Mouse (Mus musculus): Measurements from ENCODE around the gene Srrm1. TPM values are rescaled to one million over a fixed set of nuclear protein-coding genes. Genes with fewer than 3 reads are reported as not detected.
A peak's percentile ranks its signal among the peaks of the same experiment; 100 is the strongest.

The Srrm1 gene
- polyA plus RNA-seq, 1 experiment from 2014 or later: 240 TPM

GRCm38 (mm10) chr4:135337376-135337942 is 15.7 kb downstream of the Srrm1 start:
- Histone ChIP-seq H3K27ac (replicated peaks) (no peak overlapping the region), H3K4me3 (no peak overlapping the region), H3K27me3 (replicated peaks; ENCODE audit: low read depth, poor library complexity, severe bottlenecking) (no peaks in the 10 kb centered on the region), H3K36me3 (replicated peaks) (peaks cover 100% of the 10 kb centered on the region), H3K9me3 (no peaks in the 10 kb centered on the region), H3K4me1 (no peaks in the 10 kb centered on the region)
- WGBS: 67% methylated on average over 14 of the region's 14 CpGs
- no peak for DNase-seq (ENCODE audit: low spot score)

- 93% methylated on average over 3 of the region's 3 CpGs for WGBS
- H3K27ac ChIP-seq (replicated peaks): no peak overlapping the region
- no peak overlapping the region for H3K4me3 ChIP-seq
- no peak for DNase-seq (ENCODE audit: low spot score)
- no peaks in the 10 kb centered on the region for H3K4me1 ChIP-seq
- no peaks in the 10 kb centered on the region for H3K27me3 ChIP-seq (replicated peaks; ENCODE audit: low read depth, poor library complexity, severe bottlenecking)
- H3K9me3 ChIP-seq: no peaks in the 10 kb centered on the region
- H3K36me3 ChIP-seq (replicated peaks): peaks cover 100% of the 10 kb centered on the region
These were observed 17.1 kb downstream of the Srrm1 start for GRCm38 (mm10) chr4:135336023-135336357.

- 95% methylated on average over 9 of the region's 9 CpGs for WGBS
- H3K27ac ChIP-seq (replicated peaks): no peak overlapping the region
- H3K27me3 ChIP-seq (replicated peaks; ENCODE audit: low read depth, poor library complexity, severe bottlenecking): no peaks in the 10 kb centered on the region
- no peak for DNase-seq (ENCODE audit: low spot score)
- H3K36me3 ChIP-seq (replicated peaks): peaks cover 100% of the 10 kb centered on the region
- no peaks in the 10 kb centered on the region for H3K4me1 ChIP-seq
- H3K4me3 ChIP-seq: no peak overlapping the region
- no peaks in the 10 kb centered on the region for H3K9me3 ChIP-seq
These were observed 17.6 kb downstream of the Srrm1 start for GRCm38 (mm10) chr4:135335327-135336022.

DNA sequence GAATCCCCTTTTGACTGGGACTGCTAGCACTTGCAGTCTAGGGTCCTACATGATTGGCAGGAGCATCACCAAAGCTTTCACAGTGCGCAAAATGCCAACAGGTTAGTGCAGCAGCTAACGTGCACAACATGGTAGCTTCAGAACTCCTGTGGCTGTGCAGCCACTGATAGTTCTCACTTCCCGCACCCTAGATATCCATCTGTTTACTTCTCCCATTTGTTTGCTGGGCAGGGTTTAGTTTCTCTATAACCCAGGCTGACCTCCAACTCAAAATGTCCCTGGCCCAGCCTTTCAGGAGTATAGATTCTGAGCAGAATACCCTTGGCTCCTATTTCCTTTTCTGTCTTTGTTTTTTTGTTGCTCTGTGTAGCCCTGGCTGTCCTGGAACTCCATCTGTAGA is 26.7 kb downstream of the Srrm1 start:
- Histone ChIP-seq H3K4me3 (no peak overlapping the region), H3K36me3 (replicated peaks) (peaks cover 100% of the 10 kb centered on the region)
- 89% methylated on average over 3 of the region's 3 CpGs for WGBS

DNA sequence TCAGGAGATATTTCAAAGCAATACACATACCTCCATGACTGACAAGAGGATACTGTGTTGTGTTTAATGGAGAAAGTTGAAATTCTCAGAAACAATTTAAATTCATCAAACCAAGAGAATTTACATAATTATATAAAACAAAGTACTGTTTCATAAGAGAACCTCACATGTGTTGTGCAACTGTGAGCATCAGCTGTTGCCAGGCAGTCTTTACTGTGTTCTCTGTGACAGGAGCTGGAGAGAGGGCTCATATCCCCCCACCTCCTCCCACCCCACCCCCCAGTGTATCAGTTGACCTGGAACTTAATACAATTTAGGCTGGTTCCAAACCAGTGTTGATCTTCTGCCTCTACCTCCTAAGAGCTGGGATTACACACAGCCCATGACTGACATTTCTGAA is 27.1 kb downstream of the Srrm1 start:
- no peaks in the 10 kb centered on the region for H3K4me1 ChIP-seq
- H3K36me3 ChIP-seq (replicated peaks): peaks cover 100% of the 10 kb centered on the region
- no peak for DNase-seq (ENCODE audit: low spot score)

More for the DNA sequence above, 26.7 kb downstream of the Srrm1 start:
- no peaks in the 10 kb centered on the region for H3K9me3 ChIP-seq
- DNase-seq (ENCODE audit: low spot score): no peak
- H3K27me3 ChIP-seq (replicated peaks; ENCODE audit: low read depth, poor library complexity, severe bottlenecking): no peaks in the 10 kb centered on the region
- H3K27ac ChIP-seq (replicated peaks): no peak overlapping the region
- no peaks in the 10 kb centered on the region for H3K4me1 ChIP-seq

GRCm38 (mm10) chr4:135323021-135323420 is 30.1 kb downstream of the Srrm1 start:
- H3K36me3 ChIP-seq (replicated peaks): peaks cover 100% of the 10 kb centered on the region
- H3K4me3 ChIP-seq: no peak overlapping the region
- DNase-seq (ENCODE audit: low spot score): no peak
- H3K27ac ChIP-seq (replicated peaks): no peak overlapping the region
- H3K4me1 ChIP-seq: no peaks in the 10 kb centered on the region
- no peaks in the 10 kb centered on the region for H3K27me3 ChIP-seq (replicated peaks; ENCODE audit: low read depth, poor library complexity, severe bottlenecking)
- 91% methylated on average over 8 of the region's 8 CpGs for WGBS
- H3K9me3 ChIP-seq: no peaks in the 10 kb centered on the region

More for the DNA sequence above, 27.1 kb downstream of the Srrm1 start:
- H3K27me3 ChIP-seq (replicated peaks; ENCODE audit: low read depth, poor library complexity, severe bottlenecking): no peaks in the 10 kb centered on the region
- H3K9me3 ChIP-seq: no peaks in the 10 kb centered on the region
- H3K4me3 ChIP-seq: no peak overlapping the region
- H3K27ac ChIP-seq (replicated peaks): no peak overlapping the region

GRCm38 (mm10) chr4:135317966-135318365 is 35.2 kb downstream of the Srrm1 start:
- Histone ChIP-seq H3K4me3 (no peak overlapping the region), H3K27me3 (replicated peaks; ENCODE audit: low read depth, poor library complexity, severe bottlenecking) (no peaks in the 10 kb centered on the region), H3K36me3 (replicated peaks) (peaks cover 89% of the 10 kb centered on the region), H3K9me3 (peaks cover 10% of the 10 kb centered on the region; the same call in 1 of the 2 replicates), H3K27ac (replicated peaks) (no peak overlapping the region), H3K4me1 (peaks cover 9% of the 10 kb centered on the region)
- DNase-seq (ENCODE audit: low spot score): peak; percentile 81
- 23% methylated on average over 2 of the region's 2 CpGs for WGBS

DNA sequence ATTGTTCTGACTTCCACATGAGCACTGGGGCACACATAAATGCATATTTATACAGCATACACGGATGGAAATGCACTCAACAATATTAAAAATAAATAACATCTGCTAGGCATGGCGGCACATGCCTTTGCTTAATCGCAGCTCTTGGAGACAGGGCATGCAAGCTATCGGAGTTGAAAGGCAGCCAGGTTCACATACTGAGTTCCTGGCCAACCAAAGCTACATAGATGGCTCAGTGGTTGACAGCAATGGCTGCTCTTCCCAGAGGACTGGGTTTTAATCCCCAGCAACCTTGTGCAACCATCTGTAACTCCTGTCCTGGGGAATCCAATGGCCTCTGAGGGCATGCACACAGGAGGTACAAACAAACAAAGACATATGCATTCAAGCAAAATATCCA is 35.6 kb downstream of the Srrm1 start:
- 95% methylated on average over 4 of the region's 4 CpGs for WGBS
- Histone ChIP-seq H3K4me1 (peaks cover 13% of the 10 kb centered on the region), H3K36me3 (replicated peaks) (peaks cover 85% of the 10 kb centered on the region), H3K4me3 (no peak overlapping the region), H3K27me3 (replicated peaks; ENCODE audit: low read depth, poor library complexity, severe bottlenecking) (no peaks in the 10 kb centered on the region), H3K9me3 (peaks cover 10% of the 10 kb centered on the region; the same call in 1 of the 2 replicates), H3K27ac (replicated peaks) (no peak overlapping the region)
- DNase-seq (ENCODE audit: low spot score): no peak

- WGBS: 95% methylated on average over 9 of the region's 9 CpGs
- no peak for DNase-seq (ENCODE audit: low spot score)
- H3K36me3 ChIP-seq (replicated peaks): peaks cover 62% of the 10 kb centered on the region
- no peak overlapping the region for H3K4me3 ChIP-seq
- no peak overlapping the region for H3K27ac ChIP-seq (replicated peaks)
- H3K27me3 ChIP-seq (replicated peaks; ENCODE audit: low read depth, poor library complexity, severe bottlenecking): no peaks in the 10 kb centered on the region
- H3K4me1 ChIP-seq: peaks cover 16% of the 10 kb centered on the region
- H3K9me3 ChIP-seq: peaks cover 10% of the 10 kb centered on the region; the same call in 1 of the 2 replicates
These were observed 37.8 kb downstream of the Srrm1 start for GRCm38 (mm10) chr4:135315287-135315686.

DNA sequence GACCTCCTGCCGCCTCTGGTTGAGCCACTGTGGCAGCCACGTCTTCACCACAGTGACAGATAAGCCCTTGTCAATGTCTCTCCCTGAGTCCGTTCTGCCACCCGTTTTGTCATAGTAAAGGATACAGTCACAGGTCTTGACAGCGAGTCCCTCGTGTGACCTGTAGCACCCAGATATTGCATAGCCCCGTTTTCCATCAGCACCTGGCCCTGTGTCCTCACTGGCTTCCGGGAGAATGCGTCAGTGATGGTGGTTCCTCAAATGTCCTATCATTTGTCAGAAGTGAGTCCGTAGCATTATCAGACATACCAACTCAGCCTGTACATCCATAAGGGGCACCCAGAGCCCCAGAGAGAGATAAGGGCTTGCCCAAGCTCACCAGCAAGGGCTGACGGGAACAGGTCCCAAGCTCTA is 38.7 kb downstream of the Srrm1 start:
- peaks cover 10% of the 10 kb centered on the region; the same call in 1 of the 2 replicates for H3K9me3 ChIP-seq
- no peak overlapping the region for H3K27ac ChIP-seq (replicated peaks)
- H3K4me1 ChIP-seq: peaks cover 23% of the 10 kb centered on the region
- no peak overlapping the region for H3K4me3 ChIP-seq
- WGBS: 85% methylated on average over 11 of the region's 11 CpGs
- H3K27me3 ChIP-seq (replicated peaks; ENCODE audit: low read depth, poor library complexity, severe bottlenecking): no peaks in the 10 kb centered on the region
- DNase-seq (ENCODE audit: low spot score): no peak
- H3K36me3 ChIP-seq (replicated peaks): peaks cover 54% of the 10 kb centered on the region

DNA sequence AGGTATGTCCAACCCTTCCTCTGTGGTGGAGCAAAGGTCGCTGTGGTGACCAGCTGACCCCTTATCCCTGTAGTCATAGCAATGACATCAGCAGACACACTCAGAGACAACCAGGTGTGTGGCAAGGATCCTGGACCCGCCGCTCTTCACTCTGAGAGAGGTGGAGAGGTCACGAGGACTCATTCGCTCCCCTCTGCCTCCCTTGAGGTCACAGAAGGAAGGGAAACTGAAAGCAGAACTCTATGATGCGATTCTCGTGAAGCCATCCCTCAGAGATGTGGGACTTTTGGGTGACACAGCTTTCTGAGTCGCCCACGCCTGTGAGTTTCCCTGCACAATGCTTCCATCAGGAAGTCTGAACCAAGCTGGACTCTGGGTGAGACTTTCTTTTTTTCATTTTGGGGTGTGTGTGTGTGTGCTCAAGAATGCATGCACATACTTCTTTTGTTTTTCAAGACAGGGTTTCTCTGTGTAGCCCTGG is 39.3 kb downstream of the Srrm1 start:
- Histone ChIP-seq H3K27ac (replicated peaks) (no peak overlapping the region), H3K4me1 (peaks cover 29% of the 10 kb centered on the region), H3K9me3 (peaks cover 10% of the 10 kb centered on the region; the same call in 1 of the 2 replicates), H3K27me3 (replicated peaks; ENCODE audit: low read depth, poor library complexity, severe bottlenecking) (no peaks in the 10 kb centered on the region), H3K36me3 (replicated peaks) (peaks cover 47% of the 10 kb centered on the region), H3K4me3 (no peak overlapping the region)
- DNase-seq (ENCODE audit: low spot score): no peak
- 75% methylated on average over 9 of the region's 9 CpGs for WGBS

DNA sequence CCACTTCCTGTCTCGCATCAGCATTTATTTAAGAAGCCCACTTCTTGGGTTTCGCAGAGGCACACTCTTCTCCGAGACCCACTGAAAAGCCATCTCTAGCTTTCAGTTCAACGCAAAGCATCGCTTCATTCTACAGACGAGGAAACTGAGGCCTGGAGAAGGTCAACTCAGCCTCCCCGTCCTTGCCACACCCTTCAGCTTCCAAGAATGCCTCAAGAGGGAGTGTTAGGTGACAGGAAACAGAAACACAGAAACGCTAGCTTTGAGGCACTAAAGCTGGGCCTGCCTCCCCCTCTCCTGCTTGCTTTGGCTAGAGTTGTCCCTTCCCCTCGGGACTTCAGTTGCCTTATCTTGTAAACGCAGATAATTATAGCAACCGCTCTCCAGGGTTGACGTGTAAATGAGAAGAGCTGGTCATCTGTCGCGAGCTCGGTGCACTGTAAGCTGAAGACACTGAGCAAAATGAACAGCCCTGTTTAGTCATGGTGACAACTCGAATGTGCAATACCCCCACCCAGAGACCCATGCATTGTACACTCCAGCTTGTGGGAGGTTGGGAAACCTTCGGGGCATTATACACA is 39.9 kb downstream of the Srrm1 start:
- Histone ChIP-seq H3K27ac (replicated peaks) (no peak overlapping the region), H3K4me3 (no peak overlapping the region), H3K9me3 (peaks cover 10% of the 10 kb centered on the region; the same call in 1 of the 2 replicates), H3K27me3 (replicated peaks; ENCODE audit: low read depth, poor library complexity, severe bottlenecking) (no peaks in the 10 kb centered on the region), H3K36me3 (replicated peaks) (peaks cover 41% of the 10 kb centered on the region), H3K4me1 (peaks cover 33% of the 10 kb centered on the region)
- DNase-seq (ENCODE audit: low spot score): no peak
- WGBS: 68% methylated on average over 17 of the region's 17 CpGs

DNA sequence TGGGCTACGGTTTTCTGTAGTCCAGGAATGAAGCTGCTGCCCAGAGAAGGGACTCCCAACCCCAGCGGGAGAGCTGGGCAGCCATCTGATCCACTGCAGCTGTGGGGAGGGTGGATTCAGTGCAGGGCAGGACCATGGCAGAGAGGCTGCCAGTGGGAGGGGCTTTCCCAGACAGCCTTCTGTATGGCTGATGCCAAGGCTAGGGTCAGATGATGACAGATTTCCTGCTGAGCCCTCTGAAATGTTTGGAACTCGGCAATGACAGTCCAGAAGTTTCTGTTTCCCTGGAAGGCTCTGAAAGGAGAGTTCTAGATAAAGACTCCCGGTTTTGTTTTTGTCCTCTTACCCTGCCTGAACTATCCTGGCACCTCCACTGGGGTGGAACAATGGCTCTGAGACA is 40.4 kb downstream of the Srrm1 start:
- peak overlapping the region; percentile 40; the same call in 1 of the 2 replicates for H3K27ac ChIP-seq (replicated peaks)
- no peak for DNase-seq (ENCODE audit: low spot score)
- H3K36me3 ChIP-seq (replicated peaks): peaks cover 36% of the 10 kb centered on the region
- H3K9me3 ChIP-seq: peaks cover 10% of the 10 kb centered on the region; the same call in 1 of the 2 replicates
- WGBS: 64% methylated on average over 4 of the region's 4 CpGs
- no peaks in the 10 kb centered on the region for H3K27me3 ChIP-seq (replicated peaks; ENCODE audit: low read depth, poor library complexity, severe bottlenecking)
- peaks cover 34% of the 10 kb centered on the region for H3K4me1 ChIP-seq
- H3K4me3 ChIP-seq: no peak overlapping the region
